Mouse (Mus musculus) C2C12 (cell line): ENCODE measurements around the gene Taf8.

Experiments
- CEBPB ChIP-seq: IDR thresholded peaks from one replicate; pipeline ENCODE4 v1.6.1; 2011; ENCODE audit warnings: low read depth, mild to moderate bottlenecking, control low read depth, moderate library complexity
- CTCF ChIP-seq: IDR thresholded peaks from one replicate; pipeline ENCODE4 v1.5.1; 2011; ENCODE audit not compliant: control insufficient read depth, insufficient read depth, insufficient read length
- MAX ChIP-seq: IDR thresholded peaks from one replicate; pipeline ENCODE4 v1.6.1; 2011; ENCODE audit warnings: mild to moderate bottlenecking, control low read depth
- MYOG ChIP-seq: IDR thresholded peaks from one replicate; pipeline ENCODE4 v1.6.1; 2011; ENCODE audit not compliant: control insufficient read depth, insufficient read length; ENCODE audit errors: extremely low read depth
- USF1 ChIP-seq: IDR thresholded peaks from one replicate; pipeline ENCODE4 v1.6.1; 2011; ENCODE audit warnings: low read depth, mild to moderate bottlenecking, control low read depth, moderate library complexity

DNA sequence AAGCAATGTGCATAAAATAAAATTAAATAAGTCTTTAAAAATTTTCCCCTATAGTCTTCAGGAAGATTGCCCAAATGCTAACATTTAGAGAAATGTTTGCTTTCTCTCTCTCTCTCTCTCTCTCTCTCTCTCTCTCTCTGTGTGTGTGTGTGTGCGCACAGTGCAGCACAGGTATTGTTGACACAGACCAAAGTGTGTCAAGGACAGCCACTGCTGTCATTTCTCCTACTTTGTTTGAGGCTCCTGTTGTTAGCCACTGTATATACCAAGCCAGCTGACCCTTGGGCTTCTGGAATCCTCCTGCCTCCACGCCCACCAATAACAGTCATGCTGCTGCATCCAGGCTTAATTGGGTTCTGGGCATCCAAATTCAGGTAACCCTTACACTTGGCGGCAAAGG is 36.0 kb upstream of the Taf8 start:
- TF ChIP-seq MAX: no peak
- no peak for TF ChIP-seq CTCF
- TF ChIP-seq USF1: no peak
- no peak for TF ChIP-seq CEBPB
- TF ChIP-seq MYOG: no peak
